Mouse (Mus musculus) megakaryocyte progenitor cell, adult 5-6 weeks (primary cell): Measurements from ENCODE around the gene Map3k6. TPM values are rescaled to one million over a fixed set of nuclear protein-coding genes. Genes with fewer than 3 reads are reported as not detected.
A peak's percentile ranks its signal among the peaks of the same experiment; 100 is the strongest.

Experiments used
- ATAC-seq: replicated peaks from 2 replicates; pipeline ENCODE4 v1.8.0; 2016; ENCODE audit warnings: mild to moderate bottlenecking, moderate TSS enrichment, inconsistent platforms; ENCODE audit not compliant: poor library complexity
- total RNA-seq, 2 experiments: library from RNA; stranded (forward) in 1 of 2; stranded (reverse) in 1 of 2; fragments of 157-497, 149-512 nt in 1 of 2; fragments of 200-1000 nt in 1 of 2; gene quantifications; 2 replicates each; pipeline versions ENCODE4 v1.2.3 to v1.2.4; 2015 to 2017

Map3k6 gene
- total RNA-seq, 2 experiments from 2014 or later: 0.87 to 4.6 TPM

DNA sequence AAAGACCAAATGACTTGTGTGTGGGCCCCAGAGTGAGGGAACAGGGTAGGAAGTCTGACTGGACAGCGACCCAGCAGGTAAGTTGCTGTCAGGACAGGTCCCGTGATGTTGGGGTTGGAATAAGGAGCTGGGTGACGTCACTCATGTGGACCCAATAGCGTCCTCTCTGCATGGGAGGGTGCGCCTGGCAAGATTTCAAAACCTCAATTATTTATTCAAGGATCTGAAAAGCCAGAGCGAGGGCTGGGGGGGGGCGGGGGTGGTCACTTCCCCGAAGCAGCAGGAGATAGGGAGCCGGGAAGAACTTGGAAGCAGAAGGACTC, 27.4 kb upstream of the Map3k6 start:
- no peak for ATAC-seq

DNA sequence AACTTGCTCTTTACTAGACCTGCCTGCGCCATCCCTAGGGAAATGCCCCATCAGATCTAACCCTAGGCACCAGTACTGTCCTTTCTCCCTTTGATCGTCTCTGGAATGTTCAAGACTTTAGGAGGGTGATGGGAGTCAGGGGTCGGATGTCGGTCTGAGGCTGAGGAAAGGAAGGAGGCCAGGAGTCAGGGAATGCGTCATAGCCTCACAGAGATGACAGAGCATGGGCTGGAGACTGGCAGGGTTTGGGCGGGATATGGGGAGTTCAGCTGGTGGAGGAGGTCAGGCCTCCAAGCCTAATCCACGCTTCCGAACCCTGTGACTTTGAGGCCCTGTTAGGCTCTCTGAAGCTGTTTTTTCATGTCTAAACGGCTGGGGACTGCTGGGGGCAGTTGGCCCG, 27.0 kb upstream of the Map3k6 start:
- no peak for ATAC-seq

DNA sequence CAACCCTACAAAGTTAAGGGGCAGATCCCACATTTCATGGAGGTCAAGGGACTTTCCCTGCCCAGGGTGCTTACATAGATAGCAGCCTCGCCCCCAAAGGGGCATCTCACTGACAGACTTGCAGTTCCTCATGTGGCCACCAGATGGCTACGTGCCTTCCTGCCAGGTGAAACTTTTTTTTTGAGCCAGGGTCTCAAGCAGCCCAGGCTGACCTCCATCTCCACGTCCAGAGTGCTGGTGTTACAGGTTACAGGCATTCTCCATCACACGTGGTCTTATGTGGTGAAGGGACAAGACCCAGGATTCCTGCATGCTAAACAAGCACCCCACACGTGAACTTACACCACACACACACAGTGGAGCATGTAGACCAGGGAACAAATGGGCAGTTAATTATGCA, 23.0 kb upstream of the Map3k6 start:
- ATAC-seq: peak; percentile 59

DNA sequence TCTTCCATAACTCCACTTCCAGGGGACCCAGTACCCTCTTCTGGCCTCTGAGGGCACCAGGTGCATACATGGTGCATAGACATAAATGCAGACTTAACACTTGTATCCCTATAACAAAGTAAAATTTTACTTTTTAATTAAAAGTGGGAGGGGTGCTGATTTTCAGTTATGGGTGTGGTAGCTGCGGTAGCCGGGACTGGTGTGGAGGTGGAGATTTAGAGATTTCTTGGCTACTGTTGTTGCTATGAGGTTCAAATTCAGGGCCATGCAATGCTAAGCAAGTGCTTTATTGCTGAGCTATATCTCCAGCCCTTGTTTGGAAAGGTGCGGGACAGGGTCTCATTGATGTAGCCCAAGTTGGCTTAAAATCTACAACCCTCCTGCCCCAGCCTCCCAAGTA, 21.9 kb upstream of the Map3k6 start:
- 0 out of 2 replicates have a peak, but pooled peaks have one; percentile 19 for ATAC-seq

DNA sequence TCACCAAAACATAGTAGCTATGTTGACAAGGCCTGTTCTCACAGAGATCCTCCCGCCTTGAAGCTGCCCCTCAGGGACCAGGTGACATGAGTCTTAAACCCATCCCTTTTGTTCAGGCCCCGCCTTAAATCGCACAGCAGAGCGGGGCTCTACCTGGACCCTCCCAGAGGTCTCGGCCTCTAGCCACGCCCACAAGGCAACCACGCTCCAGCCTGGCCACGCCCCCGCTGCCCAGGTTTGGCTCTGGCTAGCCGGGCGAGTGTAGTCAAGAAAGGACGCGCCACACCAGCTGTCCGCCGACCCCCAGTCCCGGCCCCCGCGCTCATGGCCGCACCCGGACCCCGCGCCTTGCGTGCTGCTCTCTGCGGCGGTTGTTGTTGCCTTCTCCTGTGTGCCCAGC, 20.0 kb upstream of the Map3k6 start:
- no peak for ATAC-seq

DNA sequence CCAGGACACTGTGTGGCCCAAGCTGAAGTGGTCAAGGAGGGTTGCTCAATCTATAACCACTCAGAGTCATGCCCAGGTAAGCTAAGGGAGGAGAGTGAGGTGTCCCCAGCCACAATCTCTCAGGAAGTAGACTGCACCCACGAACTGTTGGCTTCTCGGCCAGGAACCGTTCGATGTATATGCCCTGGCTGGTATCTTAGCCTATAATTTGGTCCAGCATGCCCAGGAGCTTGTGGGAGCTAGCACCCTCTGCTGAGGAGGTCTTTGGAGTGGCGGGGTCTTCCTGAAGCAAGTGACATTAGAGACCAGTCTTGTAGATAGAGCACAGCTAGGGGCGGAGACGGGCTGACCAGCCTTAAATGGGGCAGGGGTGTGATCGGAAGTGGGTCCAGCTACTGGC, 18.9 kb upstream of the Map3k6 start:
- no peak for ATAC-seq

DNA sequence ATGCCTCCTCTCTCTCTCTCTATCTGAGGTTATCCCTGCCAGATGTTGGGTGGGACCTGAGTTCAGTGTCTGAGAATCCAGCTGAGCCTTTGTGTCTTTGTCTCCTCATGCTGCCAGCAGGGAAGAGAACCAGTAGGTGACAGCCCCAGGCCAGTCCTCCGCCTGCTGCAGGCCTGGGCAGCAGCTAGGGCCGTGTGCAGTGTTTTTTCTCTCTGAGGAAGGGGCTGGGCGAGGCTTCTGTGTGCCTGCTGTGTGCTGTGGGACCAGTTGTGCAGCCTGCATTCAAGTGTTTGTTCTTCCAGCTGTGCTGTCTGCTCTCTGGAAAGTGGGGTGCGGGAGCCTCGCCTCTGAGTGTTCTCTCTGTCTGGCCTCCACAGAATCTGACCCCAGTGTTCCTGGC, 16.7 kb upstream of the Map3k6 start:
- no peak for ATAC-seq

DNA sequence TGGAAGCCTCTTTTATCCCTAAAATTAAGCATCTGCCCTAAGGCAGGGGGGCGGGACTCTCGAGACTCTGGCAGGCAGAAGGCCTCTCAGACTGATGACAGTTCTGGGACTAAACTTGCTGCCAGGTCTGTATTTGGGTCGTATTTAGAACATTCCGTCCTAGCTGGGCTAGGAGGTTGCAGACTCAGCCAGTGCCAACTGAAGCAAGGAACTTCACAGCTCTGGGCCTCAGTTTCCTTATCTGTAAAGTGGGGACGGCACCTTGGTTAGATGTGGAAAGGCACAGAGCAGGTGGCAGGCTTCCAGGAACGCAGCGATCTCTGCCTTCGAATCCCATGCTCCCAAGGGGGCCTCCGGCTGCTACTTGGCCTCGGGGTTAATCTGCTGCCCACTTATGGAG, 14.5 kb upstream of the Map3k6 start:
- no peak for ATAC-seq

DNA sequence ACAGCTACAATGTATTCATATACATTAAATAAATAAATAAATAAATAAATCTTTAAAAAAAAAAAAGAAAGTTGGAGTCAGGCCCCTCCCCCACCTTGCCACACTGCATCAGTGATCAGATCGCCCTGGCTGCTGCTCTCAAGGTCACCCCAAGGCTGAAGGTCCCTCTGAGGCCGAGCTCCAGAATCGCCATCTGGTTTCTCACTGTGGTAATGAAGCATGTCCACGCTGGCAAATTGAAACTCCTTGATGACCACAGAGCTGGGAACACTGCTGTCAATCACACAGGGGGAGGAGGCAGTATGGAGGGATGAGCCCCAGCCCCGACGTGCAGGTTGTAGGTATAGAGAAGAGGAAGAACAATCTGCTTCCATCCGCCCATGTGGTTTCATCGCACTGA, 13.0 kb upstream of the Map3k6 start:
- no peak for ATAC-seq

DNA sequence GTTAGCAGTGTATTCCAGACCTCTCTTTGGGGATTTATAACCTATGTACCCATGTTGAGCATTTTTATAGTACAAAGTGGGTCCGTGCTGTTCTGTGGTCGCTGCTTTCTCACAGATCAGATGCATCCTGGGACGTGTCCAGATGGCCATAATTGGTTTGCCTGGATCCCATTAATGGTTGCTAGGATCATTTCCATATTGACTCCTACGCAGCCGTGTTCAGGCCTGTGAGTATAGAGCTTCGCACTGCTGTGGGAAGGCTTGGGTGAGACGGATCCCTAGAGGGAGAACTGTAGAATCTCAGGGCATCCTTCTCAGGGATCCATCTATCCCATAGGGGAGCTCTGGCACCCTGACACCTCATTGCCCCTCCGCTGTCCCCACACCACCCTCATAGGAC, 11.0 kb upstream of the Map3k6 start:
- ATAC-seq: no peak

DNA sequence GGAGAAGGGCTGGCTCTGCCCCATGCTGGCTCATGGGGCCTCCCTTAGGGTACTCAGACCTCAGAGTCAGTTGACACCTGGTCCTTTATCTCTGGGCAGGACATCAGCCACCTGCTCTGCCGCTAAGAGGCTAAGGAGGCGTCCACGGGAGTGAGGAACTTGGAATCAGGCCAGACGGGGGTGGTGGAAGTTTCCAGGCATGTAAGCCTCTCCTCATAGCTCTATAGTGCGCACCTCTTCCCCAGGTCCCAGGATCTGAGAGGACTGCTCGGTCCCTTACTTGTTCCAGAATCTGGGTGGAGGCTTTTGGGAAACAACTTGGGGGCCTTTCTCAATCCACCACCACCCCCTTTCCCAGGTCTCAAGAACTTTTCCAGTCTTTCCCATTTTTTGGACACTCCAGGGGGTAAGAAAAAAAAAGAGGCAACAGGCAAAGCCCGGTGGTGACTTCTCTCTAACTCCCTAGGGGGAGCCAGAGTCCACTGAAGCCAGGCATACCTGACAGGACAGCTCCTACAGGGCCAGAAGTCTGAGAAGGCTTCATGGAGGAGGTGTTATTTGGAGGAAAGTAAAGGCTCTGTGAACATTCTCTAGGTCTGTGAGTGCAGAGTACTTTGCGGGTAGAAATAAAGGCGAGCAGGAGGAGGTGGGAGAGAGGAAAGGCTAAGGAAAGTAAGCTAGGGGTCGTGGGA, 7.2 kb upstream of the Map3k6 start:
- ATAC-seq: peak; percentile 68

DNA sequence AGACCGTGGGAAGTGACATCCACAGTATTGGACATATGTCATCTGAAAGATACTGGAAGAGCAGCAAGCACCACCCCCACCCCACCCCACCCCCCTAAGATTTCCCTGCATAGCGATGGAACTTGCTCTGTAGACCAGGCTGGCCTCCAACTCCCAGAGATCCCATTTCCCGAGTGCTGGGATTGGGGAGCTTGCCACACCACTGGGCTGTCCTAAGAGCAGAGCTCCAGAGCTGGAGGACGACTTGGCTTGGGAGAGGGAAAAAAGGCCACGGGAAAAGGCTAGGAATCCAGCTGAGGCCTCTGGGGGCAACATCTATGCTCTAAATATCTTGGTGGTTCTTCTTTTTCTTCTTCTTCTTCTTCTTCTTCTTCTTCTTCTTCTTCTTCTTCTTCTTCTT, 5.8 kb upstream of the Map3k6 start:
- no peak for ATAC-seq

DNA sequence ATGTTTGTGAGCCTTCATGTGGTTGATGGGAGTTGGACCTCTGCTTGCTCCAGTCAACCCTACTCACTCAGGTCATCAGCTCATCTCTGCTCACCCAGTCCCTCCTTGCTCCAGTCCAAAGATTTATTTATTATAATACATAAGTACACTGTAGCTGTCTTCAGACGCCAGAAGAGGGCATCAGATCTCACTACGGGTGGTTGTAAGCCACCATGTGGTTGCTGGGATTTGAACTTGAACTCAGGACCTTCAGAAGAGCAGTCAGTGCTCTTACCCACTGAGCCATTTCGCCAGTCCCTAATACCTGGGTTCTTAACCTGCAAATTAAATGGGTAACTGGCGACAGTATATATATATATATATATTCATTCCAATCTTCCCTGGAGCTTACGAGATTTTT, 5.2 kb upstream of the Map3k6 start:
- no peak for ATAC-seq

DNA sequence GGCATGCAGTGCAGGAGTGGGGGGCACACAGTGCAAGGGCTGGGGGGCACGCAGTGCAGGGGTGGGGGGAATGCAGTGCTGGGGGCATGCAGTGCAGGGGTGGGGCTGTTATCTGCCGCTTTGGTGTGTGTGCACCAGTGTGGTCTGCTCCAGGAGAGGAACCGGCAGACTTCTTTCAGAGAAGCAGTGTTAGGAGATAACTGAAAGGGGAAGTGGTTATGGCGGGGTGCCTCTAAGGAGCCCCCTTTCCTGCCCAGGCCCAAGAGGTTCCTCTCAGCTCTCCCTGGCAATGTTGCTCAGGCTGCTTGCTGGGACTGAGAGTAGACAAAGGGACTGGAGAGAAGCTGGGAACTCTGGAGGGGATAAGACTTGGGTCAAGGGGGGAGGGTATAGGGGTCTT, 2.7 kb upstream of the Map3k6 start:
- ATAC-seq: peak; percentile 62

DNA sequence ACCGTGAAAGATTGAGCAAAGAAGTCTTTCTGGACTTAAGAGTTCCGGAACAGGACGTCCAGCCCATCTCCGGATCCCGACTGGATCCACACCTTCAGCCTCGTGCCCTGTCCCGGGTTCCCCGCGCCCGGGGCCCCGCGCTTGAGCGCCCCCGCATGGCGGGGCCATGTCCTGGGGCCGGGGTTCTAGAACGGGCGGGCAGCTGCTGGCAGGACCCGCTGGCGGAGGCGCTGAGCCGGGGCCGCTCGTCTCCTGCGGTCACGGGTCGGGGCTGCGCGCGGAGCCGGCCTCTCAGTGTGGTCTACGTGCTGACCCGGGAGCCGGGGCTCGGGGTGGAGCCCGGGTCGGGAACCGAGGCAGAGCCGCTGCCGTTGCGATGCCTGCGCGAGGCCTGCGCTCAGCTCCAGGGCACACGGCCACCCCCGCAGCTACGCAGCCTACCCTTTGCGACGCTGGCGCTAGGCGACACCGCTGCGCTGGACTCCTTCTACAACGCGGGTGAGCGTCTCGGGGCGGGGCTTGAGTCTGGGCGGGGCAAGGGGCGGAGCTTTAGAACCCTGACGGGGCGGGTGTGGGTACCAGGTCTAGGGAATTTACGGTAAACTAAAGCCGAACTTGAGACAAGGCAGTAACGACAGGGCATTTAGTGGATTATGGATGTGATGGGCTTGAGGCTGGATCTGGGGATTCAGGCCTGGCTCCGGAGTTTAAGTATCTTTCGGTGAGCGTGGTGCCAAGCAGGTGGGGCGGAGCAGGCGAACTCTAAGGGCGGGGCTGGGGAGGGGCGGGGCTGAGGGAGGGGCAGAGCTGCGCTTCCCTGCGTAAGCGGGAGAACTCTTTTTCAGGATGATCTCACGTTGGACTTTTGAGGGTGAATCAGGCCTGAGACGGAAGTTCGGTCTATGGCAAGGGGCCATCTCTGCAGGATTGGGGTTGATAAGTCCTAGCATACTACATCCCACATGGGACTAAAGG, 603 bp downstream of the Map3k6 start:
- ATAC-seq: peak; percentile 72

DNA sequence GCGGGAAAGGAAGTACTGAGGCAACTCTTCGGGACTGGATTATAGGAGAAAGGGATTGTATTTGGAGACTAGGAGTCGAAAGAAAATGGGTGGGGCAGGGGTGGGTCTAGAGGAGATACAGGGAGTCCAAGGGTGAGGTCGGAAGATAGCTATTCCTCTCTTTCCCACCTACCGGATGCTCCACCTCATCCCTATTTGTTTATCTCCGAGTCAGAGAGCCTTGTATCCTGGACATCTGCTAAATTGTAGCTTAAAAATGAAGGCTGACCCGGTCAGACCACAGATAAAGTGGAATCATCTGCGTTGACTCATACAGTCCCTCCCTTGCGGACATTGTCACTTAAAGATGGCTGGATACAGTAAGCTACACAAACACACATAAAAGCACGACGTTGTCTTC, 1.3 kb downstream of the Map3k6 start:
- no peak for ATAC-seq

DNA sequence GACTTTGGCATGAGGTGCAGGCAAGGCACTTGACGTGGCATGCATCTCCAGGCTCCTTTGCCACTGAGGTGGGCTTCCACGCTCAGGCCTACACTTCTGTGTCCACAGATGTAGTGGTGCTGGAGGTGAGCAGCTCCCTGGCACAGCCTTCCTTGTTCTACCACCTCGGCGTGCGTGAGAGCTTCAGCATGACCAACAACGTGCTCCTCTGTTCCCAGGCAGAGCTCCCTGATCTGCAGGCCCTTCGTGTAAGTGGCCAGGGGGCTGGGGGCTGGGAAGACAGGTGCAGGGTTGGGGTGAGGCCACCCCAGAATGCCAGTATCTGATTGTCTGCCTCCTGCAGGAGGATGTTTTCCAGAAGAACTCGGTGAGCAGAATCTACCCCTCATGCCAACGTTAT, 2.1 kb downstream of the Map3k6 start:
- ATAC-seq: no peak

DNA sequence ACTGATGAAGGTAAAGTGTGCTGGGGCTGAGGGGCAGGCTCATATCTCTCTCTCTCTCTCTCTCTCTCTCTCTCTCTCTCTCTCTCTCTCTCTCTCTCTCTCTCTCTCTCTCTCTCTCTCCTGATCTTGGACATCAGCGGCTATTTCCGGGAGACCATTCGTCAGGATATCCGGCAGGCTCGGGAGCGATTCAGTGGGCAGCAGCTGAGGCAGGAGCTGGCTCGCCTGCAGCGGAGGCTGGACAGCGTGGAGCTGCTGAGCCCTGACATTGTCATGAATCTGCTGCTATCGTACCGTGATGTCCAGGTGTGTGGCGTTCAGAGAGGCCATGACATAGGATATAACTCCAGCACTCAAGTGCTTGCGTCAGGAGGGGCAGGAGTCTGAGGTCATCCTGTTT, 2.9 kb downstream of the Map3k6 start:
- ATAC-seq: no peak

DNA sequence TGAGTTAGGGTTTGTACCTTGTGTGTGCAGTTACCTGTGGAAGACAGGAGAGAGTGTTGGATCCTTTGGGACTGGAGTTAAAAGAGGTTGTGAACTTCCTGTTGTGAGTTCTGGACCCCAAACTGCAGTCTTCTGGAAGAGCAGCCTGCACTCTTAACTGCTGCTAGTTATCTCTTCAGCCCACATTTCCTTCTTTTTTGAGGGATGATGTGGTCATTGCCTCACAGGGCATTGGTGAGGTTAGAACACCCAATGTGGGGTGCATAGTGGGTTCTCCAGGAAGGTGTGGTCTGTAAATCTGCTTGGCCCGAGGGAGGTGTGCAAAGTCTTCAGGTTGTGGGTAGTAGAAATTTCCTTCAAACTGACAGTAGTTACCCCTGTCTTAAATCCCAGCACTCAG, 3.7 kb downstream of the Map3k6 start:
- ATAC-seq: no peak

DNA sequence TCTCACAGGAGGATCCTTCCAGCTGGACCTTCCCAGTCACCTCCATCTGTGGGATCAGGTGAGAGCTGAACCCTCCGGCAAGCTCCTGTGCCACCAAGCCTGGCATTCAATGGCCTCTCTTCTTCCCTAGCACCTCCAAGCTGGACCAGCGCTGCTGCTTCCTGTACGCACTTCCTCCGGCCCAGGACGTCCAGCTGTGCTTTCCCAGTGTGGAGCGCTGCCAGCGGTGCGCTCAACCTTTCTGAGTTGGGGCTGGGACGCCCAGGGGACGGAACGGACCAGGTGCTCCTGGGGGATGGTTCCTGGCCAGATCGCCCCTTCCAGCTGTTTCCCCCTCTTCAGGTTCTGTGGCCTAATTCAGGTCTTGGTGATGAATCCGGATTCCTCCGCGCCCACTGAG, 6.5 kb downstream of the Map3k6 start:
- no peak for ATAC-seq

DNA sequence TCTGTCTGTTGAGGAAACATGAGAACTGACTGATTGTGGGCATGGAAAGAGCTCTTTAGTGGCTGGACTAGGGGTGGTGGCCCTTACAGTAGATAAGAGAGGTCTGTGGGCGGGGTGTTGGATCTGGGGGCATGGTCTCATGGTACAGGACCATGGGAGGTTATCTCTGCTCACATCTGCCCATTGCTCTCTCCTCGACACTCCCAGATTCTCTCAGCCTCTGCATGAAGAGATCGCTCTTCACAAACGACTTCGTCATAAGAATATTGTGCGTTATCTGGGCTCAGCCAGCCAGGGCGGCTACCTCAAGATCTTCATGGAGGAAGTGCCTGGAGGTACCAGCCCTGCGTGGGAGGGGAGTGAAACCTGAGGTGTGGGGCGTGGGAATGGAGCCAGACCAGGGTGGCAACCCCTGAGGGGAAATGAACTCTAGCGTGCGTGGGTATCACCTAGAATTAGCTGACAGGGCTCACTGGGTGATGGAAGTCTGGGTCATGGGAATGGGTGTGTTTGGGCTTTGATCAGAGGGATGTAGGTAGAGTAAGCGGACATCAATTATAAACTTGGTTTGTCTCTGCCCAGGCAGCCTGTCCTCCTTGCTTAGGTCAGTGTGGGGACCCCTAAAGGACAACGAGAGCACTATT, 7.3 kb downstream of the Map3k6 start:
- peak; percentile 85 for ATAC-seq

DNA sequence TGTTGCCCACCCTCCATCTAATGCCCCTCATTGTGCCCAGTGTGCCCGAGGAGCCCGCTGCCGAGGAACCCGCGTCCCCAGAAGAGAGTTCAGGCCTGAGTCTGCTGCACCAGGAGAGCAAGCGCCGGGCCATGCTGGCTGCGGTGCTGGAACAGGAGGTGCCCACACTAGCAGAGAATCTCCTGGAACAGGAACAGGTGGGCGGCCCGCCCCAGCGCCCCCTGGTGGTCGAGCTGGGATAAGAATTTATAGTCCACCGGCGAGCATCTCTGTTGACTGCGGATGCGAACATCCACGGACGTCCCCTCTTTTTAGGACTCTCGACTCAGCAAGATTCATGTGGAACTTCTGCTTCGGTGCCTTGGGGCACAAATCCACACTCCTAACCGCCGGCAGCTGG, 10.0 kb downstream of the Map3k6 start:
- ATAC-seq: peak; percentile 40
